Mouse (Mus musculus) heart, adult 2 months (tissue): ENCODE results near the gene Prkcg.

Source experiments
- CTCF ChIP-seq: fragments of 200-600 bp; IDR thresholded peaks from 2 replicates; pipeline ENCODE4 v1.8.1; 2022; ENCODE audit warnings: antibody characterized with exemption, mild to moderate bottlenecking, moderate library complexity
- EP300 ChIP-seq: fragments of 200-500 bp; IDR thresholded peaks from 2 replicates; pipeline ENCODE4 v1.6.1; 2011; ENCODE audit warnings: low read depth, low read length, control low read depth; ENCODE audit not compliant: insufficient read depth

DNA sequence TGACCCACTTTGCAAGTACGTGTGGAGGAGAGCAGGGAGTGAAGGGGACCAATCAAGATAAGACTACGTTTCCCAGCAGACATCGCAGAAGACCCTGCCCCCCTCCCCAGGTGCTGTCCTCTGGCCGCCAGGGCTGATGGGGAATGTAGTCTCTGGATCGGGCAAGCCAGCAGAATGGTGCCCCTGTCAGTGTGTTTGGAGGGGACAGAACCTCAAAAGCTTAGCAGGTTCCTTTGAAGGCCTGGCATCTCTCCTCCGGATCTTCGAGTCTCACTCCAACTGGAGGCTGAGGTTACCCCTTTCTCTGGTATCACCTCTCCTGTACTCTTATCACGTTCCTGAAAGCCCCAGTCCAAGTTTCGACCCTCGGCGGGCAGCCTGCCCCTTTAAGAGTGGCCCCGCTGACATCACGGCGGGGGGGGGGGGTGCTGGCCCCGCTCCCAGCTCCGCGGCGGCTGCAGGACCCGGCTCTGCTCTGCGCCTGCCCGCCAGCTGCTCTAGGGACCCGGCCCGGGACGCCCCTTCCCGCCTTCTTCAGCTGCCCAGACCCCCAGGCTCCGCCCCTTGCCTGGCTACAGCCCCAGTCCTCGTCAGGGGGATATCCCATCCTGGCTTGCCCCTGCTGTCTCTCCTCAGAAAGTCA is 42.7 kb downstream of the Prkcg start:
- TF ChIP-seq EP300 (no peak), CTCF (no peak)
